Mouse (Mus musculus): ENCODE measurements around the gene Qtrt2. TPM values are rescaled to one million over a fixed set of nuclear protein-coding genes. Genes with fewer than 3 reads are reported as not detected.

The Qtrt2 gene
- polyA plus RNA-seq, 1 experiment from 2014 or later, result 9.3 TPM

DNA sequence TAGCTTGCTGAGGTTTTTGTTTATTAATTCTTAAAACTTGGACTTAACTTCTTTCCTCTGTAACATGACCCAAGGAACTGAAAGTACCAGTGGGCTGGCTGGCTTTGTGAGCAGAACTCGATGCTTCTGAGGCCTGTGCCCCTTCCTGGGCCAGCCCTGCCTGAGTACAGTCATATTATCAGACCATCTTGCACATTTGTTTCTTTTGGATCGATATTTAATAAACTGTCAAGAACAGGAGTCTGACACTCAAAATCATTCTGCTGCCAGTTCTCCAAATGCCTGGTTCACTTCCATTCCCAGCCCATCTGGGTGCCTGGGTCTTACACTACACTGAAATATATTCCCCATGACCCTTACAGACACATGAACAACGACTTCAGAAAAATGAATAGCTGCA is 19.3 kb upstream of the Qtrt2 start:
- H3K4me3 ChIP-seq (ENCODE audit: low read depth, low read length), result no peak overlapping the region
- H3K36me3 ChIP-seq (ENCODE audit: insufficient read depth, low read length), result no peaks in the 10 kb centered on the region
- H3K27ac ChIP-seq (ENCODE audit: low read length), result no peak overlapping the region
- DNase-seq (ENCODE audit: low spot score) (peak; percentile 8), ATAC-seq (no peak)
- no peak overlapping the region for H3K9ac ChIP-seq (replicated peaks; ENCODE audit: low read depth)
- no peaks in the 10 kb centered on the region for H3K27me3 ChIP-seq (replicated peaks; ENCODE audit: insufficient read depth, low read length)
- WGBS, result 33% methylated on average over 3 of the region's 3 CpGs
- no peaks in the 10 kb centered on the region for H3K4me1 ChIP-seq (ENCODE audit: insufficient read depth, low read depth, low read length)
- no peak overlapping the region for H3K4me2 ChIP-seq (replicated peaks; ENCODE audit: low read depth, low read length)
- no peaks in the 10 kb centered on the region for H3K9me3 ChIP-seq (ENCODE audit: low read length)
- TF ChIP-seq EP300 (IDR thresholded peaks at IDR 0.05), result no peak
- no peak for TF ChIP-seq CTCF (IDR thresholded peaks at IDR 0.05)

DNA sequence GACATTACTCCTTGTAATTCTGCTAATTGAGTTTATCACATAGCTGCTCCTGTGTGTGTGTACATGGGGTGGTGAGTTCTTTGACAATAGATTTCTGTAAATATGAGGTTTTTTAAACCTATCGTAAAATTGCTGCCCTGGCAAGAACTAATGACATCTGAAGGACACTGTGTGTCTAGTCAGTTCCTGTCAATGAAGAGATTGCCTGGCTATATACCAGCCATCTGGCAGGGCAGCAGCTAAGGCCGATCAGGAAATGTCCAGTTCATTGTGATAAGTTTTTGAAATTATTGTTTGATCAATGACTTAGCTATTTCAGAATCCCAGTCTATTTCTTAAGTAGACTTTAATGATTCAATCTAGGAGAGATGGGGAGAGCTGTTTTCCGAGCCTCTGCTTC is 18.7 kb upstream of the Qtrt2 start:
- Histone ChIP-seq H3K9ac (replicated peaks; ENCODE audit: low read depth) (no peak overlapping the region), H3K4me2 (replicated peaks; ENCODE audit: low read depth, low read length) (no peak overlapping the region), H3K9me3 (ENCODE audit: low read length) (no peaks in the 10 kb centered on the region), H3K27me3 (replicated peaks; ENCODE audit: insufficient read depth, low read length) (no peaks in the 10 kb centered on the region), H3K27ac (ENCODE audit: low read length) (no peak overlapping the region), H3K4me3 (ENCODE audit: low read depth, low read length) (no peak overlapping the region), H3K36me3 (ENCODE audit: insufficient read depth, low read length) (no peaks in the 10 kb centered on the region), H3K4me1 (ENCODE audit: insufficient read depth, low read depth, low read length) (no peaks in the 10 kb centered on the region)
- WGBS, result 68% methylated on average over 3 of the region's 3 CpGs
- TF ChIP-seq CTCF (IDR thresholded peaks at IDR 0.05) (no peak), EP300 (IDR thresholded peaks at IDR 0.05) (no peak)
- DNase-seq (ENCODE audit: low spot score) (no peak), ATAC-seq (no peak)

GRCm38 (mm10) chr16:43940846-43941245 is 14.2 kb upstream of the Qtrt2 start:
- Histone ChIP-seq H3K9ac (replicated peaks; ENCODE audit: low read depth) (no peak overlapping the region), H3K27ac (ENCODE audit: low read length) (no peak overlapping the region), H3K36me3 (ENCODE audit: insufficient read depth, low read length) (no peaks in the 10 kb centered on the region), H3K27me3 (replicated peaks; ENCODE audit: insufficient read depth, low read length) (no peaks in the 10 kb centered on the region), H3K4me1 (ENCODE audit: insufficient read depth, low read depth, low read length) (no peaks in the 10 kb centered on the region), H3K9me3 (ENCODE audit: low read length) (no peaks in the 10 kb centered on the region), H3K4me3 (ENCODE audit: low read depth, low read length) (no peak overlapping the region), H3K4me2 (replicated peaks; ENCODE audit: low read depth, low read length) (no peak overlapping the region)
- ATAC-seq, result no peak
- 88% methylated on average over 4 of the region's 4 CpGs for WGBS
- TF ChIP-seq EP300 (IDR thresholded peaks at IDR 0.05), result no peak
- TF ChIP-seq CTCF (IDR thresholded peaks at IDR 0.05), result no peak
- DNase-seq (ENCODE audit: low spot score), result no peak

DNA sequence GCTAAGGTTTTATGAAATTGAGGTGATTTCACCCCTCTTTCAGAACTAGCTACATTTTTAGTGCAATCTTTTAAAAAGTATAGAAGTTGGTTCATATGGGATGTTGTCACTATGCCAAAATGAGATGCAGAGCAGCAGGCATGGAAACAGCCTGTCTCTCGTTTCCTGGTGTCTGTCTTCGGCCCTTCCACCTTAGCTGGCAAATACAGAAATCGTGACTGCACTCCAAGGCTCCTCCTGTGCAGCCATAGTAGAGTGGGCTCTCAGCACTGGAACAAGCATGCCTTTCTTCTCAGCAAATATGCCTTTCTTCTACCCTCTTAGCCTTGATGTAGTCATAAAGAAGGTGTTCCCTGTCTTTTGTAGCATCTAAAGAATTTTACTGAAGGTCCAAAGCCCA is 9.3 kb upstream of the Qtrt2 start:
- 41% methylated on average over 3 of the region's 3 CpGs for WGBS
- Histone ChIP-seq H3K9ac (replicated peaks; ENCODE audit: low read depth) (no peak overlapping the region), H3K9me3 (ENCODE audit: low read length) (no peaks in the 10 kb centered on the region), H3K4me1 (ENCODE audit: insufficient read depth, low read depth, low read length) (no peaks in the 10 kb centered on the region), H3K27ac (ENCODE audit: low read length) (no peak overlapping the region), H3K36me3 (ENCODE audit: insufficient read depth, low read length) (no peaks in the 10 kb centered on the region), H3K4me3 (ENCODE audit: low read depth, low read length) (no peak overlapping the region), H3K4me2 (replicated peaks; ENCODE audit: low read depth, low read length) (no peak overlapping the region), H3K27me3 (replicated peaks; ENCODE audit: insufficient read depth, low read length) (no peaks in the 10 kb centered on the region)
- TF ChIP-seq CTCF (IDR thresholded peaks at IDR 0.05), result no peak
- no peak for TF ChIP-seq EP300 (IDR thresholded peaks at IDR 0.05)
- ATAC-seq, result peak; percentile 57; the same call in 1 of the 2 replicates
- DNase-seq (ENCODE audit: low spot score), result no peak

DNA sequence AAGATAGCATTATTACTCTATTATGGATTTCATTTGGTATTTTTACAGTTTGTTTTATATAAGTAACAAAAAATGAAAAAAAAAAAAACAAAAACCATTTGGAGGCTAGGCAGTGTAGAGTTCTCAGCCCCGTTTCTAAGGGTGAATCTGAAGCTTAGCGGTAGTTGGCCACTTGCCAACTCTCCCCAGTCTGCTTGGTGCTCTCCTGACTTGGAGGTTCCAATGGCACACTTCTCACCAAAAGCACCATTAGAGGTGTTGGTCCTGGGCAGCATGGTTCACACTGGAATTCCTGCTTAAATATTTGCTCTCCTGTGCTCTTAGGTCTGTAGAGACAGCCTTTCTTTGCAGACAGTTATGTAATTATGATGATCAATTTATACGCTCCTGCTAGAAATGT is 8.8 kb upstream of the Qtrt2 start:
- 35% methylated on average over 3 of the region's 3 CpGs for WGBS
- TF ChIP-seq EP300 (IDR thresholded peaks at IDR 0.05) (no peak), CTCF (IDR thresholded peaks at IDR 0.05) (no peak)
- Histone ChIP-seq H3K9me3 (ENCODE audit: low read length) (no peaks in the 10 kb centered on the region), H3K4me3 (ENCODE audit: low read depth, low read length) (no peak overlapping the region), H3K36me3 (ENCODE audit: insufficient read depth, low read length) (no peaks in the 10 kb centered on the region), H3K27me3 (replicated peaks; ENCODE audit: insufficient read depth, low read length) (no peaks in the 10 kb centered on the region), H3K27ac (ENCODE audit: low read length) (no peak overlapping the region), H3K4me2 (replicated peaks; ENCODE audit: low read depth, low read length) (no peak overlapping the region), H3K4me1 (ENCODE audit: insufficient read depth, low read depth, low read length) (no peaks in the 10 kb centered on the region), H3K9ac (replicated peaks; ENCODE audit: low read depth) (no peak overlapping the region)
- no peak; the same call in 1 of the 2 replicates for ATAC-seq
- no peak for DNase-seq (ENCODE audit: low spot score)

DNA sequence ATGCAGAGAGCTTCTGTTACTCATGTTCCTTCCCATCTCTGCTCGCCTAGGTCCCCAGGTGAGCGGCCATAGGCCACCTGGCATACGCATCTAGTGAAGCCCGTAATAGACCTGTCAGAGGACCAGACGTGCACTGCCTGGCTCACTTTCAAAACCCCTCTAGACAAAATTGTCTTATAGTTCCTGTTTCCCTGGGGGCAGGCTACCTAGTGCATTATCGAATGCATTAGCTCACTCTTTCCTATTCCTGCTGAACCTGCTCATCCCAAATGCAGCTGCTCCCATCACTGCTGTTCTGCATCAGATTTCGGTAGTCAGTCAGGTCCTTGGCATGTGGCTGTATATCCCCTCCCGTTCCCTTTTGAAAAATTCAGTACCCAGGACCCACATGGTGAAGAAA is 8.2 kb upstream of the Qtrt2 start:
- TF ChIP-seq CTCF (IDR thresholded peaks at IDR 0.05) (no peak), EP300 (IDR thresholded peaks at IDR 0.05) (no peak)
- no peaks in the 10 kb centered on the region for H3K27me3 ChIP-seq (replicated peaks; ENCODE audit: insufficient read depth, low read length)
- no peak overlapping the region for H3K27ac ChIP-seq (ENCODE audit: low read length)
- no peaks in the 10 kb centered on the region for H3K9me3 ChIP-seq (ENCODE audit: low read length)
- H3K4me1 ChIP-seq (ENCODE audit: insufficient read depth, low read depth, low read length), result no peaks in the 10 kb centered on the region
- WGBS, result 84% methylated on average over 8 of the region's 8 CpGs
- no peak for ATAC-seq
- H3K4me2 ChIP-seq (replicated peaks; ENCODE audit: low read depth, low read length), result no peak overlapping the region
- H3K36me3 ChIP-seq (ENCODE audit: insufficient read depth, low read length), result no peaks in the 10 kb centered on the region
- H3K9ac ChIP-seq (replicated peaks; ENCODE audit: low read depth), result no peak overlapping the region
- DNase-seq (ENCODE audit: low spot score), result no peak
- H3K4me3 ChIP-seq (ENCODE audit: low read depth, low read length), result no peak overlapping the region

- peak; percentile 54 for DNase-seq (ENCODE audit: low spot score)
- H3K36me3 ChIP-seq (ENCODE audit: insufficient read depth, low read length), result no peaks in the 10 kb centered on the region
- H3K9me3 ChIP-seq (ENCODE audit: low read length), result no peaks in the 10 kb centered on the region
- no peak overlapping the region for H3K9ac ChIP-seq (replicated peaks; ENCODE audit: low read depth)
- no peak overlapping the region for H3K4me2 ChIP-seq (replicated peaks; ENCODE audit: low read depth, low read length)
- H3K27me3 ChIP-seq (replicated peaks; ENCODE audit: insufficient read depth, low read length), result no peaks in the 10 kb centered on the region
- WGBS, result 60% methylated on average over 6 of the region's 6 CpGs
- H3K27ac ChIP-seq (ENCODE audit: low read length), result no peak overlapping the region
- ATAC-seq, result peak; percentile 81
- H3K4me1 ChIP-seq (ENCODE audit: insufficient read depth, low read depth, low read length), result no peaks in the 10 kb centered on the region
- TF ChIP-seq CTCF (IDR thresholded peaks at IDR 0.05) (no peak), EP300 (IDR thresholded peaks at IDR 0.05) (no peak)
- no peak overlapping the region for H3K4me3 ChIP-seq (ENCODE audit: low read depth, low read length)
Observed at GRCm38 (mm10) chr16:43933041-43933440, 6.4 kb upstream of the Qtrt2 start.
